Mouse (Mus musculus) cerebellum, postnatal 36 days (tissue): Measurements from ENCODE around the gene Dnajc13.

ENCODE experiments used
- DNase-seq, 2 experiments: peaks; one replicate each; pipeline ENCODE4 v3.0.0; 2021 to 2022; ENCODE audit warnings: mixed read lengths in 2 of 2

Dnajc13 gene

DNA sequence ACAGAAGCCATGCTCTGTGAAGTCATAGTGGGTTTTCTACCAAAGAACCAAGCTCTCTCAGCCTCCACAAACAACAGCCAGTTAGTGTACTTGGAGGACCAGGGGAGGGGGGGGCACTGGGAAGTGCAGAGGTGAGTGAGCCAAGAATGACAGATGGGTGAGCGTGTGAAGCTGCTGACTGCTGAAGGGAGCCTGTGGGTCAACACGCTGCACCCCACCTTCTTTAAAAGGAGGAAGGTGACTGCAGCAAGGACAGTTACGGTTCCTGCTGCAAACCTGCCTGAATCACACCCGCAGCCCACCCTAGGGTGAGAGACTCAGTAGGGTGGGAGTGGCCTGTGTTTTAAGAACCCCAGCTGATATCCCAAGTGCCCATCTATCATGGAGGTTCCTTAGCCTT lies 81.1 kb downstream of the Dnajc13 start:
- peak; percentile 63 to 64 for DNase-seq

DNA sequence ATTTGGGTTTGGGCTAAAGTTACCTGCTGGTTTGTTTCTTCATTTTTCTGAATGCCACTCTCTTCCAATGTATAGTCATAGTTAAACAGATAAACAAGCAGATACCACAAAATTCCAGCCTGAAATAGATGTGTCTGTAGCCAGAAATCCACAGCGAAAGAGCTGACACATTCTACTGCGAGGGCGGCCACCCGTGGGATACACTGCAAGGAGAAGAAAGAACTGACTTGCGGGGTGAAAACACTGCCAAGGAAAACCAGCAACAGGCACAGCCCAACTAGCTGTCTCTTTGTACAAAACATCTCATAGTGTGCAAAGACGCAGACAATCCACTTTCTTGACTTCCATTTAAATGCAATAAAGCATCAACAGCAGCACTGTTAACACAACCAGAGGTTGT lies 82.7 kb downstream of the Dnajc13 start:
- no peak for DNase-seq

DNA sequence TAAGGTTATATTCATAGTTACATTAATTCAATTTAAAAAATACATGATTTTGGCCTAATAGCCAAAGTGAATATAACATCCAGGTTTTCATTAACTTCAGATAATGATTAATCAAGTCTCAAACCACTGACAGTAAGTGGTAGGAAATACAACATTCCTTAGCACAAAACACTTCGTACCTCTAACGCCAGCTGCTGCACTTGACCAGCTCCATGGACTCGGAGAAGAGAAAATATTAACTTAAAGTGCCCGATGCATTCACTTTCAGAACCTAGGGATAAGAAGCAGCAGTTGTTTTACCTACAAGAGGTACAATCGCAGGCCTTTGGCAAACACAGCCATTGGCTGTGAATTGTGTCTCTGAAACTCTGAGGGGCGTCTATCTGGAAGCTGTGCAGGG lies 90.4 kb downstream of the Dnajc13 start:
- no peak for DNase-seq

DNA sequence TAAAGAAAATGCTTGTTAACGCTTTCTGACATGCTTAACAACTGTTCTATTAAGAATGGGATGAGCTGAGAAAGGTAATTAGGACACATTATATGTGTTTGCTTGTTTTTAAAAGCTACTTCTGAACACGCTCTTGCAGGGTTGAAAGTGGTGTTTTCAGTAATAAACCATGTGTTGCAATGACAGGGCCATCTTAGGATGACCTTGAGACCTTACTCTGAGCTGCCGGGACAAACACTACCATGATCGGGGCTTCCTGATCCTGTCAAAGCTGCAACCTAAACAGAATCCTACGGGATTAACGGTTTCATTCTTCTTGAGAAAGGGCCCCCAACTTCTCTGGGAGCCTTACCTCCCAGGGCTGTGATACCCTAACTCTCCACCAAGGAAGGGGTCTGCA lies 91.1 kb downstream of the Dnajc13 start:
- DNase-seq: no peak

DNA sequence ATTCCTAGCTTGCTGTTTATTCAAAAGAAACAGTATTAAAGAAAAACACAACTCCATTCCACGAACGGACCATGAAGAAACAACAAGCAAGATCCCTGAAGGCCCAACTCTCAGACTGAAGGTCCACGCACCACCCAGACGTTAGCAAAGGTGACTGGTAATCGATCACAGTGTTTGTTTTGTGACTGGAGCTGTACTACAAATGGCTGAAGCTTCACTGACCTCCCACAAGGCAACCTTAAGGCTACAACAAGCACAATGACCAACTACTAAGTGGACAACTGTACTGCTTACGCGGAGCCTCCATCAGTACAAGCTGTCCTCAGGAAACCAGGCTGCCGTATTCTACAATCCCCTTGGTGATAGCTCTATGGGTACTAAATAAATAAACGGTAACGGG lies 92.7 kb downstream of the Dnajc13 start:
- no peak for DNase-seq

DNA sequence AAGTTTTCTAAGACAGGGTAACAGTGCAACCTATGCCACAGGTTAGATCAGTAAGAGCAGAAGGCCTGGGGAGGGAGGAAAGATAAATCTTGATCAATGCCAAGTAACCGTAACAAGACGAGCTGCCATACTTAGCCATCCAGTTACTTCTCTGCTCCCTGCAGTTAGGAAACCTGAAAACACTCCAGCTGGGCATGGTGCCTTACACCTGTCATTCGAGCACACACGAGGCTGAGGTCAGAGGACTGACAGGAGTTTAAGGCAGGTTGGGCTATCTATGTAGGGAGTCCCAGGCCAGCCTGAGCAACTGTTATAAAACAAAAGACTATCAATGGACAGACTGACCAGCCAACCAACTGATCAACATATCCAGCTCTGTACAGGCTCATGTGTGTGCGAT lies 96.8 kb downstream of the Dnajc13 start:
- no peak for DNase-seq

DNA sequence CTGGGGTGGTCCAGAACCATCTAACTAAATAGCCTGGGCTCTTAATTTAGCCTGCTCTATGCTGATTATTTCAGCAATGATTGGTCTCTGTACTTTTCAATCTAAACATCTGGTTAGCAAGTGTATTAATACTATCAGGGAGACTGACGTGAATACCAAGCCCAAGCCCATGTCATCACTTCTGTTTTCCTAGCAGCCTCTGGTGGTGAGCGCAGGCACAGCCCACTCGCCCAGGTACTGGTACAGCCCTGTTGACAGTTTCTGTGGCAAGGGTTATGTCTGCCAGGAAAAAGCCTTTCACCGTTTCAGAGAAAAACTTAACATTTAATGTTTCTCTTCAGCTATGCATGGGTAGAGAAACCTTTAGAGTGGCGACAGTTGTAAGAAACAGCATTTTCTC lies 98.5 kb downstream of the Dnajc13 start:
- no peak for DNase-seq

DNA sequence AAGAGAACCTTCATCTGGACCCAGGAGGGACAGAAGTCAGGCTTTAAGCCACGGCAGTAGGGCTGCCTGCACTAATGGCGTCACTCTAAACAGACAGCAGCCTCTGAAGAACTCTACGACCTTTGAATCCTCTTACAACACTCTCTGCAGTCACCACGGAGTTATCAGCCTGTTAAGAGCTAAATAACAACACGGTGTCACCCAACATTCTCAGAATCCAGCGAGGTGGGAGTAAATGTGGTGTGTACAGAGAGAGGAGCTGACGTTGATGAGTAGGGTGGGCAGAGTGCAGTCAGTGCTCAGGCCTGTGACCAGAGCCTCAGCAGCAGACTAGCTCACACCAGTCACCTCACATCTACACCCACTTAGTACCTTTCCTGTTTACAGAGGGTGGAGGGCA lies 101.6 kb downstream of the Dnajc13 start:
- DNase-seq: no peak

DNA sequence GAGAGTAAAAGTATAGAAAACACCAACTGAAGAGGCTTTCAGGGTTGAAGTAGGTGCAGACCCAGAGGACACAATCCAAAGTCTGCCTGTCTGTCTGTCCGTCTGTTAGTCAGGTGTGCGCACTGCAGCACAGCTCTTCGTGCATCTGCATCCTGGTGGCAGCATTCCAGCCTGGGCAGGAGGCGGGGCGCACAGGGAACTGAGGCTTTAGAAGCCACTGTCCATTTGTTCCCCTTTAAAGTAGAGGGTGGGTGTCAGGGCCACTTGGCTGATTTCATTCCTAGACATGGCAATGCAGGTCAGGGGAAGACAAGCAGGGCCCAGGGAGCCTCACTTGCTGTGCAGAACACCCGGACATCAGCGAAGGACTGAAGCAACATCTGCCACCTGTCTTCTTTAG lies 105.4 kb downstream of the Dnajc13 start:
- no peak for DNase-seq

DNA sequence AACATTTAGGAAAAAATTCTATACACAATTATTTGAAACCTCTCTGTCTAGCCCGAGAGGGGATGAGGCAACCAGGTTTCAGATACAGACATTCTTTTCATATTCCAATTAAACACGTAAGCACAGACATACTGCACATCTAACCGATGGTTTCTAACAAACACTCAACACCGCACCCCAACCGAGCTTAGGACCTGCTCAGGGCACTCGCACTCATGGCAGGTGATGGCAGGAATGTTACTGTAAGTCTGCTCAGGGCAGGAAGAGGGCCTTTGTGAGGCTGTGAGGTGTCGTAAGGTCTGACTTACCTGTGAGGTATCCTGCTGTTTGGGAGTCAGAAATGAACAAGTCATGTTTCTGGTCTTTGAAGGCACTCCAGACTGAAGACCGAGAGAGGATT lies 106.2 kb downstream of the Dnajc13 start:
- no peak for DNase-seq

DNA sequence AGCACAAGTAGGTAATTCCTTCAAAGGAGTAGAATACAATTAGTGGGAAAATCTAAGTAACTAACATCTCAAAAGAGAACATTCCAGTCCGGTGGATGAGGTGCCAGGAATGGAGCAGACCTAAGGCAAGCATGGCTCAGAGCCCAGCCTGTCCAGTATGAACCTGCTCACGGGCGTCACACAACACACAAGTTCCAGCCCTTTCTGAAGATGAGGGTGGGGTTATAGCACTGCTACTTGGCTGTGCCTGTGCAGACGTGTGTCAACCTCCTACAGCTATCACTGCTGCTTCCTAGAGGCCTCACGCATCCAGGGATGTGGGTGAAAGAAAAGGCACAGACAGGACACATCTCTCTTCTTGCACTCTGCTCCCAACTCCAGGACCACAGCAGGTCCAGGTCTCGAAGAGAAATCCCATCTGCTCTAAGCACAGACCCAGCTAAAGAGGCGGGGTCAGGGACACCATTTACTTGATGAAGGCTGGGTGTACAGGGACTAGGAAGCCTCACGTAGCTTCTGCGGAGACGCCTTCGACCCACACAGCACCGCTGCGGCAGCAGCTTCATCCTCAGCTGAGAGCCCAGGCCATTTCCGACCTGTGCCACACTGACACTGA lies 107.5 kb downstream of the Dnajc13 start:
- no peak for DNase-seq

DNA sequence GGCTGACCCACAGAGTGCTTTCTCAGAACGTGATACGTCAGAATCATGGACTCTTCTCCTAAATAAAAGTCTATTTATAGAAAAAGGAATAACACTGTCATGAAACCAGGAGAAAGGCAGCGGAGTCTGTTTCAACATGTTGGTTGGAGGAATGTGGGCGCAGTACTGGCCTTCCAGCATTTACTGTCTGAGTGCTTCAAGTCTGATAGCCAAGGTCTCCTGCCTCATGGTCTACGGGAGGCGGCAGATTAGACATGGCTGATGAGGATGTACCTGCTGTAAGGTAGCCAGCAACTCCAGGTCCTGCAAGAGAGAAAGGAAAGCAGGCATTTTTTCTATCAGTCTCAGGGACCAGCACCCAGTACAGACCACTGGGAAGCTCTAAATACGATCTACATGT lies 110.6 kb downstream of the Dnajc13 start:
- DNase-seq: no peak

DNA sequence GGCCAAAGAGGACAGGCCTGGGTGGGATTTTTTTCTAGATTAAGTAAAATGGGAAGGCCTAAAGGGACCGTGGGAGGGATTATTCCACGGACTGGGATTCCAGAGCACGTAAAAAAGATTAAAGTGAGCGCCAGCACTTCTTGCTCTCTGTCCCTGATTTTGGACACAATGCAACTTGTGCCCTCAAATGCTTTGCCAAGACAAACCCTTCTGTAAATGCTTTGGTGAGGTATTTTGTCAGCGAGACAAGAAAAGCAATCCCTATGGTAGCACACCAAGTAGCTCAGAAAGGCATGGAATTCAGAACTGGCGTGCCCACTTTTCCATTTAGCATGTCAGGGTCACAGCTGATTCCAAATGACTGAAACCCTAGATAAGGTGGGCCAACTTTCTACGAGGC lies 113.8 kb downstream of the Dnajc13 start:
- no peak for DNase-seq

DNA sequence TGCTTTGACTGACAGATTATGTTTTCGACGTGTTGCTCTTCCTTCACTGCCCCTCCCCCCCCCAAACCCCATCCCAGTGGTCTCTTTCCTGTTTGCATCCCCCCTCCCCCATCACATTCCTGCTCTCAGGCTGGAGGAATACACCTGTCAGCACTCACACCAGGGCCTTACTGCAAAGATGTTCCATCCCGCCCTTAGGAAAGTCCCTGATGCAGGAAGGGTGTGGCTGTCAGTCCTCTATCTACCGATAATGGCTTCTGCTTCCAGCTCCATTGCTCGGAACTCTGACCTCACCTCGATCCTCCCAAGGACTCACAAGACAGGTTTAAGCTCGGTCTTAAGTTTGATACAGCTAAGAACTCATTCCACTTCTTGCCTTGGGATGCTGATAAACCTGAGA lies 116.0 kb downstream of the Dnajc13 start:
- no peak for DNase-seq

DNA sequence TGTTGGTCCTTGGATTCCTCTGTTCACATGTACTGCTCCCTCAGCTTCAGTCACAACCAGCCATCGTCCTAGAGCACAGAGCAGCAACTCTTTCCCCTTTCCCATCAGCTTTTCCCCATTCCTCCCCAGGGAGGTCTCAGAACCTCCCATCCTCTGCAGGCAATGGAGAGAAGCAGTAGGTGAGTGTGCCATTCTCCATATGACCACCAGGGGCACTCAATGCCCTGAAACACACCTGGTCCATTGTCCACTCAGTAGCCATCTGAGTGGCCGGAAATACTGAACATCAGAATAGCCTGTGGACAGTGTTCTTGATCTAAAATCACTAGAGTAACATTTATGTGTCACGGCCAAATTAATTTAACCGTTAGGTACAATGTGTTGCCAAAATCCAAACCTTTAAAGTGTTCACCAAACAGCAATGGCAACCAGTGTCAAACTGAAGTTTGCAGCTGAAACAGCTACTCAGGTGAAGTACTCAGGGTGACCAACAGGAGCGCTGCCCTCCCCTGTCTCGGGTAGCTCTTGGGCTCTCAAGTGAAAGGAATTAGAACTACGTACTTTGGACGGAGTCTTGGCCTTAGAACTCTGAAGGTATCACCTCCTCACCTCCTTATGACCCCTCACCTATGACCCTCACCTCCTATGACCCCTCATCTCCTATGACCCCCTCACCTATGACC lies 118.3 kb downstream of the Dnajc13 start:
- DNase-seq: no peak

DNA sequence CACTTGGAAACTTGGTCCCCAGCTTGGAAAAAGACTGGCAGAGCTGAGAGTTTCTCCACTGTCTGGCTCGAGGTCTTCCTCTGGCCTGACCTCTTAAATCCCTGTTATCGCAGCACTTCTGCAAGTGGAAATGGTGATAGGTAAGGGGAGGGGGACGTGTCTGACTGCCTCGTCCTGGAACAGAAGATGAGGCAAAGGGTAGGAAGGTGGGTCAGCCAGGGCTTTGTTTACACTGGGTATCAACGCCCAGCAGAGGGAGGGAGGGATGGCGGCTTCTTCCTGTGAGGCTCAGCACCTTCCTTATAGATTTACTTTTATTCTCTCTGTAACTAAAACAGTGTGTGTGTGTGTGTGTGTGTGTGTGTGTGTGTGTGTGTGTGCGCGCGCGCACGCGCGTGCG lies 119.9 kb downstream of the Dnajc13 start:
- no peak for DNase-seq

DNA sequence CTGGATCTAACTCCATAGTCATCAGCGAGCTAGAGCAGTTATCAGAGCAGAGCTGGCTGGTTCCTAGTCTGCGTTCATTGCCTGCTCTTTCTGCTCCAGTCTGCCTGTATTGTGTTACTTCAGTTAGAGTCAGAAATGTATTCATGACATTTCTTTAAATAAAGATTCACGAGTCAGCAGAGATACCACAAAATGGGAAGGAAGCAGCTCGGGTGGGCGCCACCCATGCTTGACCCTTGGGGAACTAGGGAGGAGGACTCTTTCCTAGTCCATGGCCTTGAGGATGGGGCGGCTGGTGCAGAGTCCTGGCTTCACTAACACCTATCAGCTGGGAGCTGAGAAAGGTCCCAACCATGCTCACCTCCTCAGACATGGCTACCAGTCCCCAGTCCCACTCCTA lies 122.4 kb downstream of the Dnajc13 start:
- no peak for DNase-seq

DNA sequence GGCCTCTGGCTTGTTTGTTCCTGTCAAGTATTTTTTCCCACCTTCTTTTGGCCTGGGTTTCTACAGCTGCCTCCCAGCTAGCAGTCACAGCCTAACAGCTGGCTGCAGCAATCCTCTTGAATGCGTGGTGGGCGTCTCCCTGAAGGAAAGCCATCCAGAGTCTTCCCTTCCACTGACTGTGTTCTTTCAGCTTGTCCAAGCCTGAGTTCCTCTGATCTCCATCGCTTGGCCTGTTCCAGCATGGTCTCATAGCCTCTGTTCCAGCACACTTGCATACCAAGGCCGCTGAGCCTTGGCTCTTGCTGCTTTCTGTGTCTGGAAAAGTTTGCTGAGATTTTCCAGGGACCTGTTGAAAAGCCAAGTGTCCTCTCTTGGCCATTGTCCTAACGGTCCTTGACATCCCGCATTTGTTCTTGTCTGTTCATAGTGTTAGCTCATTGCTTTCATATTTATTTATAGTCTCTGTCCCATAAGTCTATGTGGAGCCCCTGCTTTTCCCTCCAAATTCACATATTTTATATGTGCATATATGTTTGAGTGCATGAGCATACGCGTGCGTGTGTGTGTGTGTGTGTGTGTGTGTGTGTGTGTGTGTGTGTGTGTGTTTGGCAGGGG lies 132.5 kb downstream of the Dnajc13 start:
- DNase-seq: no peak

DNA sequence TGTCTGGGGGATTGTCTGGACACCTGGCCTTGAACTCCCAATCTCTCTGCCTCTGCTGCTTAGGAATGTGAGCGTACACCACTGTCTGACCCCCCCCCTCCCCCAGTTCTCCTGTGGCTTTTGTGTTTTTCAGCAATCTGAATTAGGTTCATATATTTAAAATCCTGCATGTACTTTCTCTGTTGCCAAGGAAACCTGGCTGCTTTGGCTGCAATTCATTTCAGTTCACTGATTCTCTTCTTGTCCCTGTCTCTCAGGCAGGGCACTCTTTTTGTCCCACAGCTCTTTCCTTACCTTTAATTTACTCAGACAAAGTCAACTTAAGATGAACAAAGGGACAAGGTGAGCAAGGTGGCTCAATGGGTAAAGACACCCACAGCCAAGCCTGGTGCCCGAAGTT lies 134.6 kb downstream of the Dnajc13 start:
- DNase-seq: no peak

DNA sequence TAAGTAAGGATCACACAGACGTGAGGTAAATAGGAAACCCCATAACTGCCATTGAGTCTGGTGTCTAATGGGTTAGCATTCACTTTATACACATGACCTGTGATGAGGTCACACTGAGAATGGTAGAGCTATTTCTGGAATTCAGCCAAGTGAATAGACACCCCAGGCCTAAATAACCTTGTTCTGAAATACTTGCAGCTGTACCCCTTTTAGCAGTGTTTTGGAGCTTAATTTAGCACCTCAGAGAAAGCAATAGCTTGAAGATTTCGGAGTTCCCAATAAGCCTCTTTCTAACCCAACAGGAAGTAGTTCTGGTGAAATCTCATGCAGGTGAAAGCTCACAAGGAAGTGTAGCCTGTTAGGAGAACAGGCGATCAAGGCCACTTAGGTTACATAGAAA lies 135.9 kb downstream of the Dnajc13 start, which contains the start of gene Ackr4:
TSS of gene Ackr4 (minus strand) at position 101 of the 400 bp plus-strand sequence.
- DNase-seq: no peak

DNA sequence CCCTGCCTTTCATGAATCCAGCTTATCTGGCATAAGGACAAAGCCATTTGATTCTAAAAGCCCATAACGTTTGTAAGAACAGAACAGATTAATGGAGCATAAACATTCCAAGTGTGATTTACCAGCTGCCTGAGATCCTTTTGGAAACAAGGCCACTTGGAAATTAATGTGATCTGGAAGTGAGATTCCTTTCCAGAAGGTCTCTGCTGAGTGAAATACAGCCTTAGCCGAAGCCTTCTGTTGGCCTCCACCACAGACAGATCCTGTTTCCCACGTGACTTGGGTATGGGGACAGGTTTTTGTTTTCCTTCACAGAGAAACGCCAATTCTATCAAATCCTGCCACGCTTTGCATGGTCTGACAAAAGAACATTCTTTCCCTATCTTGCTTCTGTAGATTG lies 139.1 kb downstream of the Dnajc13 start:
- DNase-seq: no peak

DNA sequence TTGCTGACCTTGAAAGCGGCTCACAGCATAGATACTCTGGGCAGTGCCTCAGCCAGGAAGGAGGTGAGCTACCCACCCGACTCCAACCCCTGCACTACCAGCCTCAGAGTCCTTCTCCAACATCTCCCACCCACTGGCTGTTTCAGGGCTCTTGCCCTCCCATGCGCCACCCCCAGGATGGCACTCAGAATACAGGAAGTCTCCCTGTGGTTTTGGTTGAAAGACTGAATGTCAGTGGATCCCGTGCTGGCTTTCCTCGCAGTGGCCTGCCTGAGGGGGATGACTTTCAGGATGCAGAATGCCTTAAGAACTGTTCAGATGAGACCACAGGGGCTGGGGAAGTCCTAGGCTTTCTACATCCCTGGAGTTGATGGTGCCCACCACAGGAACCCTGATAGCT lies 139.6 kb downstream of the Dnajc13 start:
- DNase-seq: no peak

DNA sequence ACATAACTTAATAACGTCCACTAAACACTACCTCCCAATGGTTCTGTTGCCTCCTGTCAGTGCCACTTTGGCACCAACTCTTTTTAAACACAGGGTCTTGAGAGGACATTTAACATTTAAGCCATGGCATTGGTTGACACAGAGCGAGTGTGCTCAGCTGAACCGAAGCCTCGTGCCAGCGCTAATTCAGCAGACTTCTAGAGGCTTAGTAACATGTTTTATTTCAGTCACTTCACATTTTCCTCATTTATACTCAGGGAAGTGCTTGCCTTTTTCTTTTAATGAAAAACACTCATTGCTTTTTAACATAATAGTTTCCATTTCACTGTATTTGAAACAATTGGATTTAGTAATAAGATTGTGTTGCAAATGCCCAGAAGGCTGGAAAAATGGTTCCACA lies 153.6 kb downstream of the Dnajc13 start:
- DNase-seq: no peak

DNA sequence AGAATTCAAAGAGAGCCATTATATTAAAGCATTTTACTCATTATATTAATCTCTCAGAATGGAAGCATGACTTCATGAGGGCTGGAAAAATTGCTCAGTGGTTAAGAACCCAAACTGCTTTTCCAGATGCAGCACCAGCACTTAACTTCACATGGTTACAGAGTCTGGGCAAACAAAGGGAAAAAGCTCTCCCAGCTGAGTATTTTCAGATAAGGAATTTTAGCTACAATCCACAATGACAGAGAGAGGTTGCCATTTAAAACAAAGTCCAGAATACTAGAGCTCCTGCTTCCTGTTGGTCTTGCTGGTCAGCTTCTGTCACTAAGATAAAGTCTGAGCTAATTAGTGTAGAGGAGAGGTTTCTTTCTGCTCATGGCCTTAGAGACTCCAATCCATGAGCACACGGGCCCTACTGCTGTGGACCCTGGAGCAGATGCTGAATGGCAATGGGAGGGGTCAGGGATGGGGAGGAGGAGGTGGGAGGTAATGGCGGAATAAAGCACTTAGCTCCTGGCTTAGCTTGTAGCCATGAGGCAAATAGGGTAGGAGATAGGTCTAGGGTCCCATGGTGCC lies 154.1 kb downstream of the Dnajc13 start:
- no peak for DNase-seq
